Mouse (Mus musculus) midbrain, postnatal 0 days (tissue): ENCODE results near the gene Kctd18. TPM values are rescaled to one million over a fixed set of nuclear protein-coding genes. Genes with fewer than 3 reads are reported as not detected.
A peak's percentile ranks its signal among the peaks of the same experiment; 100 is the strongest.

Experiments used
- ATAC-seq: fragments of 200-750 bp; cut with Nextera tagmentation; 2 replicates; pipeline ENCODE4 v1.8.0; 2017; ENCODE audit warnings: moderate number of reproducible peaks, mild to moderate bottlenecking, moderate TSS enrichment, moderate library complexity; ENCODE audit not compliant: low FRiP score
- DNase-seq: peaks from one replicate; pipeline ENCODE4 v3.0.0-alpha.2; 2015; ENCODE audit warnings: low spot score
- H3K27ac ChIP-seq: fragments of 300-500 bp; sonication (generic); 2 replicates; pipeline ENCODE4 v1.5.1; 2014; ENCODE audit warnings: low read depth, mild to moderate bottlenecking, low read length, mixed read lengths
- H3K27me3 ChIP-seq: fragments of 300-500 bp; sonication (generic); 2 replicates; pipeline ENCODE4 v1.6.1; 2014; ENCODE audit warnings: low read length, control low read depth, mixed read lengths; ENCODE audit not compliant: insufficient read depth
- H3K36me3 ChIP-seq: fragments of 300-500 bp; sonication (generic); 2 replicates; pipeline ENCODE4 v1.6.1; 2014; ENCODE audit warnings: low read length, control low read depth, mixed read lengths; ENCODE audit not compliant: insufficient read depth
- H3K4me1 ChIP-seq: fragments of 300-500 bp; sonication (generic); 2 replicates; pipeline ENCODE4 v1.6.1; 2014; ENCODE audit warnings: mild to moderate bottlenecking, control low read depth, antibody characterized with exemption, low read length, mixed read lengths; ENCODE audit not compliant: insufficient read depth
- H3K4me2 ChIP-seq: fragments of 300-500 bp; sonication (generic); 2 replicates; pipeline ENCODE4 v1.6.1; 2014; ENCODE audit warnings: low read depth, mild to moderate bottlenecking, low read length, mixed read lengths; ENCODE audit not compliant: poor library complexity, severe bottlenecking
- H3K4me3 ChIP-seq: fragments of 300-500 bp; sonication (generic); 2 replicates; pipeline ENCODE4 v1.5.1; 2014; ENCODE audit warnings: low read depth, mild to moderate bottlenecking, low read length, moderate library complexity
- H3K9ac ChIP-seq: fragments of 300-500 bp; sonication (generic); replicated peaks from 2 replicates; pipeline ENCODE4 v1.6.1; 2014; ENCODE audit warnings: mild to moderate bottlenecking, low read length, moderate library complexity, mixed read lengths; ENCODE audit not compliant: poor library complexity, severe bottlenecking
- H3K9me3 ChIP-seq: fragments of 300-500 bp; sonication (generic); 2 replicates; pipeline ENCODE4 v1.6.1; 2016; ENCODE audit warnings: low read length, control low read depth
- CTCF ChIP-seq: IDR thresholded peaks from 2 replicates; pipeline ENCODE4 v1.5.1; 2016; ENCODE audit warnings: antibody characterized with exemption, mild to moderate bottlenecking
- WGBS: fragments of 180-500 bp; shearing (Covaris S2); extraction: QIAGEN DNeasy Blood & Tissue Kit; methylation state at CpG from one replicate; pipeline ENCODE4 v1.1.7; 2014; 5-methylcytosine and 5-hydroxymethylcytosine counted together
- polyA plus RNA-seq: library from polyadenylated mRNA; unstranded; fragments of >200 nt; fragmentation: Nextera tagmentation; extraction: Ambion mirVana; gene quantifications from 2 replicates; pipeline ENCODE4 v1.2.1, GENCODE M21; 2015
- total RNA-seq: library from RNA; depleted of rRNA; stranded (reverse); fragments of >200 nt; gene quantifications from 2 replicates; pipeline ENCODE4 v1.2.3, GENCODE M21; 2014

Kctd18 gene
- total and polyA plus RNA-seq, 2 experiments from 2014 or later: 29.8 to 40.7 TPM

GRCm38 (mm10) chr1:57969327-57970271 is 49.2 kb downstream of the Kctd18 start:
- ATAC-seq (peak; percentile 96), DNase-seq (peak; percentile 93)
- H3K4me1 ChIP-seq: no peaks in the 10 kb centered on the region
- peak overlapping the region; percentile 82 for H3K4me3 ChIP-seq
- H3K9ac ChIP-seq: peak overlapping the region; percentile 94
- H3K9me3 ChIP-seq: no peaks in the 10 kb centered on the region
- under 1% methylated on average over 65 of the region's 65 CpGs for WGBS
- H3K36me3 ChIP-seq: peaks cover 6% of the 10 kb centered on the region; the same call in 1 of the 2 replicates
- TF ChIP-seq CTCF: peak; percentile 88
- peak overlapping the region; percentile 80 for H3K27ac ChIP-seq
- H3K27me3 ChIP-seq: no peaks in the 10 kb centered on the region
- peak overlapping the region; percentile 76 for H3K4me2 ChIP-seq

DNA sequence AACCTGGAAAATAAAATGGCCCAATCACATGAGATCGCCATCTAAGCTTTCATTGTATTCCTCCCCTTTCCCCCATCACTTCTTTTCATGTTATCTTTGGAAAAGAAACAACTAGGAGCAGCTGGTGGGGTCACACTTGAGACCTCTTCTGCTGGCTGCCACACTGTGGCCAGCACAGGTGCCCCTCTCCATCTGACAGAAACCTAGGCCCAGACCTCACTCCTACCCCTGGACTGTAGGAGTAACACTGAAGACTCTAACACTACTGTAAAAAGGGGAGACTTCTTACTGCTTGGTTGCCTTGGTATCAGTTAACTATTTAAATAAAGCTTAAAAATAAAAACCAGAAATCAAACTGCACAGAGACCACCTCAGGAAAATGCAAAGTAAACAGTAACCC is 63.0 kb downstream of the Kctd18 start:
- no peaks in the 10 kb centered on the region for H3K4me1 ChIP-seq
- H3K9me3 ChIP-seq: no peaks in the 10 kb centered on the region
- WGBS: 85% methylated on average over 1 of the region's 1 CpGs
- no peak for TF ChIP-seq CTCF
- peaks cover 13% of the 10 kb centered on the region for H3K36me3 ChIP-seq
- no peak overlapping the region for H3K9ac ChIP-seq
- DNase-seq (no peak), ATAC-seq (no peak)
- no peak overlapping the region for H3K4me2 ChIP-seq
- H3K27ac ChIP-seq: no peak overlapping the region
- H3K4me3 ChIP-seq: no peak overlapping the region
- no peaks in the 10 kb centered on the region for H3K27me3 ChIP-seq

- 95% methylated on average over 5 of the region's 5 CpGs for WGBS
Measured at GRCm38 (mm10) chr1:57954376-57954765, 64.4 kb downstream of the Kctd18 start.

GRCm38 (mm10) chr1:57953586-57954375 is 65.0 kb downstream of the Kctd18 start:
- Histone ChIP-seq H3K27me3 (no peaks in the 10 kb centered on the region), H3K4me3 (no peak overlapping the region), H3K9ac (no peak overlapping the region), H3K36me3 (peaks cover 13% of the 10 kb centered on the region), H3K9me3 (no peaks in the 10 kb centered on the region), H3K4me2 (no peak overlapping the region), H3K4me1 (no peaks in the 10 kb centered on the region), H3K27ac (no peak overlapping the region)
- DNase-seq: no peak
- WGBS: 84% methylated on average over 16 of the region's 16 CpGs
- ATAC-seq: no peak
- no peak for TF ChIP-seq CTCF

More at GRCm38 (mm10) chr1:57954376-57954765, 64.4 kb downstream of the Kctd18 start:
- Histone ChIP-seq H3K9me3 (no peaks in the 10 kb centered on the region), H3K4me2 (no peak overlapping the region), H3K36me3 (peaks cover 13% of the 10 kb centered on the region), H3K4me3 (no peak overlapping the region), H3K4me1 (no peaks in the 10 kb centered on the region), H3K9ac (no peak overlapping the region), H3K27ac (no peak overlapping the region), H3K27me3 (no peaks in the 10 kb centered on the region)
- DNase-seq (no peak), ATAC-seq (no peak)
- TF ChIP-seq CTCF: no peak

DNA sequence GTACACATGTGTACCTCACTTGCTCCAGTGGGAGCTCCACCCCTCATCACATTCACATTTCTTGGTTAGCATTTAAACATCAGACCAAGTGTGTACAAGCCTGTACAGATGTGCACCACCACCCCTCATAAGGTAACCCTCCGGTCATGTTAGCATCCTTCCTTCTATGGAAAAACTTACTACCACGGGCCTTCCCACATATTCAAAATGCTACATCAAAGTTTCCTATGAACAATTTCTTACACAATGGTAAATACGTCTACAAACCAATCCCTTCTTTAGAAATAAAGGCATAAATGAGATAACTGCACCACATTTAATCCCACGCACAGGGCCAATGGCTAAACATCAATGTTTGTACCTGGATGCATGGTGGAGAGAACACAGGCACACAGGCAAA is 66.2 kb downstream of the Kctd18 start:
- no peak for DNase-seq
- no peak overlapping the region for H3K4me2 ChIP-seq
- H3K4me3 ChIP-seq: no peak overlapping the region
- WGBS: 96% methylated on average over 4 of the region's 4 CpGs
- no peaks in the 10 kb centered on the region for H3K27me3 ChIP-seq
- no peaks in the 10 kb centered on the region for H3K9me3 ChIP-seq
- no peak for TF ChIP-seq CTCF
- ATAC-seq: no peak
- peaks cover 13% of the 10 kb centered on the region for H3K36me3 ChIP-seq
- H3K27ac ChIP-seq: no peak overlapping the region
- H3K9ac ChIP-seq: no peak overlapping the region
- H3K4me1 ChIP-seq: no peaks in the 10 kb centered on the region

- no peak for TF ChIP-seq CTCF
- DNase-seq (no peak), ATAC-seq (no peak)
- Histone ChIP-seq H3K27ac (no peak overlapping the region), H3K36me3 (peaks cover 4% of the 10 kb centered on the region), H3K9ac (no peak overlapping the region), H3K4me2 (no peak overlapping the region), H3K4me3 (no peak overlapping the region), H3K4me1 (no peaks in the 10 kb centered on the region), H3K9me3 (no peaks in the 10 kb centered on the region), H3K27me3 (no peaks in the 10 kb centered on the region)
- 64% methylated on average over 5 of the region's 5 CpGs for WGBS
Measured at GRCm38 (mm10) chr1:57949716-57950115, 69.0 kb downstream of the Kctd18 start.
